Mouse (Mus musculus): ENCODE results near the gene Gba. TPM values are rescaled to one million over a fixed set of nuclear protein-coding genes. Genes with fewer than 3 reads are reported as not detected.

Gene Gba
- total and polyA plus RNA-seq, 3 experiments = 49.1 to 55.0 TPM; not detected in 1

DNA sequence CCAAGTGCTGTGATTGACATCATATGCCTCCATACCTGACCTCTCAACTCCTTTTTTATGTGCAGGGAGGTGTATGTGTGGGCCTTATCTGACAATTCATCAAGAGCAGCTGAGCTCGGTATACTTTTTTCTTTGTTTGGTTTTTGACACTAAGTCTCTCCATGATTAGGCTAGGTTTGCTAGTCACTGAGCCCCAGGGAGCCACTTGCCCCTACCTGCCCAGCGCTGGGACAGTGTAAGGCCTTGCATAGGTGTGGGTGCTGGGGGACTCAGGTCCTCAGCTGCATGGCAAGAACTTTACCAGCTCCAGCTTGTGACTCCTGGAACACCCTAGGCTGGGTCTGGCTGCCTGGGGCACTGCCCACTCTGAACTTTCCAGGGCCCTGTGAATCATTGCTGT is 4.0 kb downstream of the Gba start:
- H3K79me2 ChIP-seq (ENCODE audit: control insufficient read depth, insufficient read depth, low read length, poor library complexity) = peaks cover 6% of the 10 kb centered on the region
- TF ChIP-seq KAT2A (conservative IDR thresholded peaks at IDR 0.05; ENCODE audit: low read depth, low read length) = no peak
- no peak for TF ChIP-seq SIN3A (IDR thresholded peaks at IDR 0.05; ENCODE audit: low read length)
- TF ChIP-seq TAL1 (IDR thresholded peaks at IDR 0.05; ENCODE audit: low read length) = no peak
- no peak for TF ChIP-seq GATA1 (IDR thresholded peaks at IDR 0.05; ENCODE audit: low read depth, low read length)
- no peak for TF ChIP-seq MYC (IDR thresholded peaks at IDR 0.05; ENCODE audit: low read depth, low read length)
- no peak for TF ChIP-seq HCFC1 (IDR thresholded peaks at IDR 0.05; ENCODE audit: low read depth, low read length)
- TF ChIP-seq CHD2 (IDR thresholded peaks at IDR 0.05; ENCODE audit: low read length) = no peak
- TF ChIP-seq ZNF384 (IDR thresholded peaks at IDR 0.05; ENCODE audit: low read depth, low read length) = no peak
- no peak for TF ChIP-seq MYB (IDR thresholded peaks at IDR 0.05; ENCODE audit: low read depth, low read length)
- TF ChIP-seq JUND (IDR thresholded peaks at IDR 0.05; ENCODE audit: low read depth, low read length) = no peak
- TF ChIP-seq EP300 (IDR thresholded peaks at IDR 0.05; ENCODE audit: low read depth in 1 of 2, low read length in 2 of 2) = no peak
- TF ChIP-seq TCF12 (IDR thresholded peaks at IDR 0.05; ENCODE audit: low read depth, low read length) = no peak
- no peak for TF ChIP-seq CTCF (IDR thresholded peaks at IDR 0.05 in 2 of 3, conservative IDR thresholded peaks at IDR 0.05 in 1 of 3; ENCODE audit: control insufficient read depth in 1 of 3, insufficient read depth in 1 of 3, low read depth in 2 of 3, low read length in 3 of 3, poor library complexity in 1 of 3, severe bottlenecking in 1 of 3)
- H3K27ac ChIP-seq (ENCODE audit: control insufficient read depth, low read depth, low read length) = no peak overlapping the region
- peaks cover 0 to 5% of the 10 kb centered on the region in 2 experiments; a peak in 3 of 4 replicates for H3K36me3 ChIP-seq (ENCODE audit: control insufficient read depth in 1 of 2, insufficient read depth in 2 of 2, low read length in 2 of 2)
- DNase-seq (ENCODE audit: low read depth, low spot score) = no peak
- H3K9ac ChIP-seq (ENCODE audit: control insufficient read depth, low read depth, low read length, poor library complexity, severe bottlenecking) = no peak overlapping the region
- H3K4me3 ChIP-seq (ENCODE audit: control insufficient read depth in 1 of 2, insufficient read depth in 1 of 2, low read depth in 2 of 2, low read length in 2 of 2) = no peak overlapping the region
- no peaks in the 10 kb centered on the region for H3K27me3 ChIP-seq (ENCODE audit: control insufficient read depth in 1 of 2, insufficient read depth in 2 of 2, low read length in 2 of 2)
- peaks cover 0 to 5% of the 10 kb centered on the region in 2 experiments; a peak in 2 of 4 replicates for H3K4me1 ChIP-seq (ENCODE audit: control insufficient read depth in 1 of 2, insufficient read depth in 2 of 2, low read length in 2 of 2)
- no peaks in the 10 kb centered on the region for H3K9me3 ChIP-seq (replicated peaks; ENCODE audit: insufficient read depth, low read length)

DNA sequence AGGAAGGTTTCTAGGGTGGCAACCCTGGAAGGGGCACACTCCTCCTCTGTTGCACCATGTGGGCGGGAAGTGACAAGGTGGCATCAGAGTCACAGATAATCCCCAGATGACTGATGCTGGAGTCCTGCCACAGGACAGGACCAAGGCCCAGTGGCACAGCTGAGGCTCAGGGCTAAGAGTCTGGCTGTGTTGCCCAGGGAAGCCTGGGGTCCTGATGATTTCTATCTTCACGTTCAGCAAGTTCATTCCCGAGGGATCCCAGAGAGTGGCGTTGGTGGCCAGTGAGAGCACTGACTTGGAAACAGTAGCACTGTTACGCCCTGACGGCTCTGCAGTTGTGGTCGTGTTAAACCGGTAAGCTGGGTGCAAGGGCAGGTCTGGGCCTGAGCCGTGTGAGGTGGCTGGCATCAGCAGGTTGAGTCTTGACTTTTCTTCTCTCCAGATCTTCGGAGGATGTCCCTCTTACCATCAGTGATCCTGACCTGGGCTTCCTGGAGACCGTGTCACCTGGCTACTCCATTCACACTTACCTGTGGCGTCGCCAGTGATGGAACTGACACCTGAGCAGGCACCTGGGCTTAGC is 5.4 kb downstream of the Gba start:
- H3K27me3 ChIP-seq (ENCODE audit: control insufficient read depth in 1 of 2, insufficient read depth in 2 of 2, low read length in 2 of 2) = no peaks in the 10 kb centered on the region
- no peak overlapping the region for H3K4me3 ChIP-seq (ENCODE audit: control insufficient read depth in 1 of 2, insufficient read depth in 1 of 2, low read depth in 2 of 2, low read length in 2 of 2)
- H3K9ac ChIP-seq (ENCODE audit: control insufficient read depth, low read depth, low read length, poor library complexity, severe bottlenecking) = no peak overlapping the region
- H3K4me1 ChIP-seq (ENCODE audit: control insufficient read depth in 1 of 2, insufficient read depth in 2 of 2, low read length in 2 of 2) = peaks cover 0 to 11% of the 10 kb centered on the region in 2 experiments; a peak in 3 of 4 replicates
- peaks cover 0 to 7% of the 10 kb centered on the region in 2 experiments; a peak in 3 of 4 replicates for H3K36me3 ChIP-seq (ENCODE audit: control insufficient read depth in 1 of 2, insufficient read depth in 2 of 2, low read length in 2 of 2)
- no peaks in the 10 kb centered on the region for H3K9me3 ChIP-seq (replicated peaks; ENCODE audit: insufficient read depth, low read length)
- peak; percentile 46; the same call in 1 of the 2 replicates for TF ChIP-seq POLR2AphosphoS5 (IDR thresholded peaks at IDR 0.05; ENCODE audit: borderline replicate concordance, low read depth, low read length)
- TF ChIP-seq ETS1 (IDR thresholded peaks at IDR 0.05; ENCODE audit: low read depth, low read length) = no peak
- H3K79me2 ChIP-seq (ENCODE audit: control insufficient read depth, insufficient read depth, low read length, poor library complexity) = peaks cover 8% of the 10 kb centered on the region
- DNase-seq (ENCODE audit: low read depth, low spot score) = no peak
- H3K27ac ChIP-seq (ENCODE audit: control insufficient read depth, low read depth, low read length) = no peak overlapping the region
